Mouse (Mus musculus) E14TG2a.4 (cell line): ENCODE results near the gene Neurl1b.

Source experiments
- H3K27me3 ChIP-seq: 2 replicates; pipeline ENCODE4 v1.6.1; 2014; ENCODE audit warnings: low read length, control low read depth; ENCODE audit not compliant: insufficient read depth
- H3K36me3 ChIP-seq: 2 replicates; pipeline ENCODE4 v1.6.1; 2014; ENCODE audit warnings: low read length, control low read depth; ENCODE audit not compliant: insufficient read depth
- H3K4me1 ChIP-seq: replicated peaks from 2 replicates; pipeline ENCODE4 v1.6.1; 2014; ENCODE audit warnings: low read depth, low read length, control low read depth
- H3K4me3 ChIP-seq: replicated peaks from 2 replicates; pipeline ENCODE4 v1.5.1; 2014; ENCODE audit warnings: mild to moderate bottlenecking, low read length
- H3K9me3 ChIP-seq: 2 replicates; pipeline ENCODE4 v1.6.1; 2014; ENCODE audit warnings: low read length, control low read depth
- CTCF ChIP-seq: conservative IDR thresholded peaks from 2 replicates; pipeline ENCODE4 v1.5.1; 2014; ENCODE audit warnings: low read length
- NANOG ChIP-seq: IDR thresholded peaks from 2 replicates; pipeline ENCODE4 v1.6.1; 2014; ENCODE audit warnings: borderline replicate concordance, low read length, mixed read lengths
- POU5F1 ChIP-seq: IDR thresholded peaks from 2 replicates; pipeline ENCODE4 v1.6.1; 2014; ENCODE audit warnings: low read length, borderline replicate concordance

The Neurl1b gene

GRCm38 (mm10) chr17:26494642-26495468 is 80.2 kb downstream of the Neurl1b start:
- no peak for TF ChIP-seq CTCF
- TF ChIP-seq POU5F1, result no peak
- TF ChIP-seq NANOG, result no peak
- peaks cover 13% of the 10 kb centered on the region for H3K4me1 ChIP-seq
- no peak overlapping the region for H3K4me3 ChIP-seq
- no peaks in the 10 kb centered on the region for H3K36me3 ChIP-seq
- peaks cover 57% of the 10 kb centered on the region for H3K9me3 ChIP-seq
- no peaks in the 10 kb centered on the region for H3K27me3 ChIP-seq
